Mouse (Mus musculus): ENCODE measurements around the gene Gdf5. TPM values are rescaled to one million over a fixed set of nuclear protein-coding genes. Genes with fewer than 3 reads are reported as not detected.

Gene Gdf5
- polyA plus RNA-seq, 1 experiment from 2014 or later, result 0.40 TPM

Other genes starting within 250 kb of the Gdf5 start
- 38.2 and 42.3 TPM in 2 replicates for gene Edem2, start 215.9 kb downstream of the Gdf5 start, polyA plus RNA-seq (2014; fragmentation: Nextera tagmentation; extraction: Ambion mirVana)
- gene Gm17581, start 209.5 kb downstream of the Gdf5 start, polyA plus RNA-seq (2014; fragmentation: Nextera tagmentation; extraction: Ambion mirVana), result not detected in 2 replicates
- gene Procr, start 194.2 kb downstream of the Gdf5 start, polyA plus RNA-seq (2014; fragmentation: Nextera tagmentation; extraction: Ambion mirVana), result 1.2 and 3.9 TPM in 2 replicates
- gene Mmp24, start 170.0 kb downstream of the Gdf5 start, polyA plus RNA-seq (2014; fragmentation: Nextera tagmentation; extraction: Ambion mirVana), result 18.5 and 20.0 TPM in 2 replicates
- gene BC029722, start 125.9 kb downstream of the Gdf5 start, polyA plus RNA-seq (2014; fragmentation: Nextera tagmentation; extraction: Ambion mirVana), result 25.1 and 33.5 TPM in 2 replicates
- 133 and 153 TPM in 2 replicates for gene Eif6, start 118.4 kb downstream of the Gdf5 start, polyA plus RNA-seq (2014; fragmentation: Nextera tagmentation; extraction: Ambion mirVana)
- 0.25 and 0.28 TPM in 2 replicates for gene Fam83c, start 110.5 kb downstream of the Gdf5 start, polyA plus RNA-seq (2014; fragmentation: Nextera tagmentation; extraction: Ambion mirVana)
- 69.6 and 74.9 TPM in 2 replicates for gene Uqcc1, start 15.1 kb downstream of the Gdf5 start, polyA plus RNA-seq (2014; fragmentation: Nextera tagmentation; extraction: Ambion mirVana)
- gene Gm15557, start 4.6 kb downstream of the Gdf5 start, polyA plus RNA-seq (2014; fragmentation: Nextera tagmentation; extraction: Ambion mirVana), result not detected in 2 replicates
- 14.3 and 16.3 TPM in 2 replicates for gene Cep250, start 11.1 kb upstream of the Gdf5 start, polyA plus RNA-seq (2014; fragmentation: Nextera tagmentation; extraction: Ambion mirVana)
- gene 6430550D23Rik, start 62.6 kb upstream of the Gdf5 start, polyA plus RNA-seq (2014; fragmentation: Nextera tagmentation; extraction: Ambion mirVana), result 3.0 and 4.0 TPM in 2 replicates
- gene Ergic3, start 62.7 kb upstream of the Gdf5 start, polyA plus RNA-seq (2014; fragmentation: Nextera tagmentation; extraction: Ambion mirVana), result 425 and 480 TPM in 2 replicates
- not detected in 2 replicates for gene Fer1l4, start 107.6 kb upstream of the Gdf5 start, polyA plus RNA-seq (2014; fragmentation: Nextera tagmentation; extraction: Ambion mirVana)
- gene Spag4, start 119.8 kb upstream of the Gdf5 start, polyA plus RNA-seq (2014; fragmentation: Nextera tagmentation; extraction: Ambion mirVana), result 6.0 and 8.8 TPM in 2 replicates
- gene Cpne1, start 166.6 kb upstream of the Gdf5 start, polyA plus RNA-seq (2014; fragmentation: Nextera tagmentation; extraction: Ambion mirVana), result 22.7 and 29.1 TPM in 2 replicates
- gene Rbm12, start 166.6 kb upstream of the Gdf5 start, polyA plus RNA-seq (2014; fragmentation: Nextera tagmentation; extraction: Ambion mirVana), result 22.2 and 30.9 TPM in 2 replicates
- 9.5 and 15.3 TPM in 2 replicates for gene Gm28036, start 181.7 kb upstream of the Gdf5 start, polyA plus RNA-seq (2014; fragmentation: Nextera tagmentation; extraction: Ambion mirVana)
- gene Romo1, start 198.7 kb upstream of the Gdf5 start, polyA plus RNA-seq (2014; fragmentation: Nextera tagmentation; extraction: Ambion mirVana), result 438 and 500 TPM in 2 replicates
- gene Nfs1, start 198.8 kb upstream of the Gdf5 start, polyA plus RNA-seq (2014; fragmentation: Nextera tagmentation; extraction: Ambion mirVana), result 28.8 and 30.4 TPM in 2 replicates
- gene Rbm39, start 234.9 kb upstream of the Gdf5 start, polyA plus RNA-seq (2014; fragmentation: Nextera tagmentation; extraction: Ambion mirVana), result 504 and 543 TPM in 2 replicates